Comparison of ENCODE assay signal across 9 mouse cellular contexts in genomic region chr14:119124061-119124460, GRCm38 (mm10). TPM values are rescaled to one million over a fixed set of nuclear protein-coding genes. Genes with fewer than 3 reads are reported as not detected.
DNase-seq lines count a peak whose midpoint lies in the region; ATAC-seq lines count a peak whose summit lies in the region.
"Had no signal": no experiment of that assay in that cellular context is flagged by ENCODE, and none has a peak within 500 bp of the region (broad histone marks: within the 10 kb centered on the region; RNA-seq: fewer than 3 reads in every experiment).

No protein-coding gene starts in this region.

- peak; percentile 92 for ATAC-seq in kidney, embryonic 14.5 days (ENCODE audit: low FRiP score, low TSS enrichment)
- ATAC-seq in hematopoietic stem cell, adult 5-6 weeks (replicated peaks in 1 of 2; ENCODE audit: insufficient read depth in 1 of 2, low FRiP score in 2 of 2, low TSS enrichment in 1 of 2, low read depth in 1 of 2, poor library complexity in 2 of 2, severe bottlenecking in 2 of 2): peak; percentile 69 to 83; a peak in 3 of 4 replicates
- peak; percentile 91 for ATAC-seq in lung, embryonic 16.5 days (ENCODE audit: low read depth)
- ATAC-seq in stomach, embryonic 16.5 days (ENCODE audit: insufficient read depth, low FRiP score): peak; percentile 68; the same call in 1 of the 2 replicates

- DNase-seq in kidney, adult 18-20 months: no peak
- peak; percentile 56 for DNase-seq in embryo, embryonic 9.5 days (ENCODE audit: extremely low spot score)
- no peak for DNase-seq in spleen, adult 12 weeks (ENCODE audit: low spot score)
- no peak for DNase-seq in MN1 (ENCODE audit: low spot score)

- no peaks in the 10 kb centered on the region for H3K4me1 ChIP-seq in kidney, embryonic 14.5 days (ENCODE audit: control insufficient read depth, insufficient read depth, low read length)
- H3K4me1 ChIP-seq in lung, embryonic 16.5 days (replicated peaks; ENCODE audit: control insufficient read depth, insufficient read depth, low read length): no peaks in the 10 kb centered on the region
- peaks cover 4% of the 10 kb centered on the region for H3K4me1 ChIP-seq in stomach, embryonic 16.5 days (ENCODE audit: control insufficient read depth, insufficient read depth, low read length)

- H3K27ac ChIP-seq in kidney, embryonic 14.5 days (ENCODE audit: low read depth, low read length): no peak overlapping the region
- peak overlapping the region; percentile 82 for H3K27ac ChIP-seq in lung, embryonic 16.5 days (ENCODE audit: low read length)
- H3K27ac ChIP-seq in stomach, embryonic 16.5 days (ENCODE audit: low read length): no peak overlapping the region

- H3K36me3 ChIP-seq in kidney, embryonic 14.5 days (ENCODE audit: control insufficient read depth, insufficient read depth, low read length): no peaks in the 10 kb centered on the region
- no peaks in the 10 kb centered on the region for H3K36me3 ChIP-seq in lung, embryonic 16.5 days (ENCODE audit: control insufficient read depth, insufficient read depth, low read length)
- H3K36me3 ChIP-seq in stomach, embryonic 16.5 days (ENCODE audit: control insufficient read depth, insufficient read depth, low read length): no peaks in the 10 kb centered on the region

- no peaks in the 10 kb centered on the region for H3K9me3 ChIP-seq in kidney, embryonic 14.5 days (ENCODE audit: control insufficient read depth, low read length)
- no peaks in the 10 kb centered on the region; the same call in 1 of the 2 replicates for H3K9me3 ChIP-seq in lung, embryonic 16.5 days (ENCODE audit: control insufficient read depth, low read length)
- no peaks in the 10 kb centered on the region for H3K9me3 ChIP-seq in stomach, embryonic 16.5 days (replicated peaks; ENCODE audit: control insufficient read depth, low read length)

- no peaks in the 10 kb centered on the region for H3K27me3 ChIP-seq in kidney, embryonic 14.5 days (ENCODE audit: control insufficient read depth, insufficient read depth, low read length)
- H3K27me3 ChIP-seq in lung, embryonic 16.5 days (ENCODE audit: control insufficient read depth, insufficient read depth, low read depth, low read length): no peaks in the 10 kb centered on the region
- no peaks in the 10 kb centered on the region for H3K27me3 ChIP-seq in stomach, embryonic 16.5 days (ENCODE audit: control insufficient read depth, insufficient read depth, low read length)

- 20% methylated on average over 3 of the region's 3 CpGs for WGBS in kidney, embryonic 14.5 days
- WGBS in lung, embryonic 16.5 days: 21% methylated on average over 3 of the region's 3 CpGs
- 21% methylated on average over 3 of the region's 3 CpGs for WGBS in stomach, embryonic 16.5 days

- H3K9ac ChIP-seq in kidney, embryonic 14.5 days (ENCODE audit: low read depth, low read length): no peak overlapping the region
- no peak overlapping the region for H3K9ac ChIP-seq in lung, embryonic 16.5 days (ENCODE audit: low read length)
- 0 out of 2 replicates have a peak overlapping the region, but pooled peaks have one; percentile 24 for H3K9ac ChIP-seq in stomach, embryonic 16.5 days (ENCODE audit: low read length)

- H3K4me2 ChIP-seq in kidney, embryonic 14.5 days (replicated peaks; ENCODE audit: low read depth, low read length): peak overlapping the region; percentile 53
- H3K4me2 ChIP-seq in lung, embryonic 16.5 days (ENCODE audit: low read depth, low read length): peak overlapping the region; percentile 61
- H3K4me2 ChIP-seq in stomach, embryonic 16.5 days (ENCODE audit: low read depth, low read length): peak overlapping the region; percentile 57

- peak overlapping the region; percentile 33 for H3K4me3 ChIP-seq in kidney, embryonic 14.5 days (ENCODE audit: low read length)
- H3K4me3 ChIP-seq in lung, embryonic 16.5 days (ENCODE audit: low read length): peak overlapping the region; percentile 46
- H3K4me3 ChIP-seq in stomach, embryonic 16.5 days (replicated peaks; ENCODE audit: low read length): peak overlapping the region; percentile 38

RNA-seq across cellular contexts. Expression of gene Hs6st3, which starts 14.1 kb away (rescaled TPM):
- polyA plus RNA-seq in kidney, embryonic 14.5 days (2014; fragmentation: Nextera tagmentation; extraction: Ambion mirVana): 0.19 and 0.45 TPM in 2 replicates
- total RNA-seq in hematopoietic stem cell, adult 5-6 weeks (2017): 0.50 TPM in 1 of 2 replicates, not detected in the other
- polyA plus RNA-seq in lung, embryonic 16.5 days (2015; fragmentation: Nextera tagmentation; extraction: Ambion mirVana): 0.43 and 0.52 TPM in 2 replicates
- not detected in 2 replicates for polyA plus RNA-seq in stomach, embryonic 16.5 days (2015; fragmentation: Nextera tagmentation; extraction: Ambion mirVana)
- polyA plus RNA-seq: large intestine, adult 2 months had no signal

RNA-seq across cellular contexts. Expression of gene Uggt2, which starts 24.8 kb away (rescaled TPM):
- polyA plus RNA-seq in kidney, embryonic 14.5 days (2014; fragmentation: Nextera tagmentation; extraction: Ambion mirVana): 12.5 and 18.1 TPM in 2 replicates
- total RNA-seq in hematopoietic stem cell, adult 5-6 weeks (2017): 4.0 and 4.7 TPM in 2 replicates
- polyA plus RNA-seq in lung, embryonic 16.5 days (2015; fragmentation: Nextera tagmentation; extraction: Ambion mirVana): 15.7 and 16.7 TPM in 2 replicates
- 8.9 and 10.2 TPM in 2 replicates for polyA plus RNA-seq in stomach, embryonic 16.5 days (2015; fragmentation: Nextera tagmentation; extraction: Ambion mirVana)
